Mouse (Mus musculus): ENCODE measurements around the gene Meioc. TPM values are rescaled to one million over a fixed set of nuclear protein-coding genes. Genes with fewer than 3 reads are reported as not detected.

Meioc gene
- total RNA-seq, 1 experiment from 2014 or later, result not detected

Other genes starting within 250 kb of the Meioc start
- gene Grn, start 233.4 kb upstream of the Meioc start, total RNA-seq (2017), result 28.1 and 35.6 TPM in 2 replicates
- gene Fam171a2, start 216.0 kb upstream of the Meioc start, total RNA-seq (2017), result 8.1 and 13.5 TPM in 2 replicates
- 39.8 and 44.3 TPM in 2 replicates for gene Itga2b, start 193.6 kb upstream of the Meioc start, total RNA-seq (2017)
- 30.8 and 38.6 TPM in 2 replicates for gene Gpatch8, start 107.3 kb upstream of the Meioc start, total RNA-seq (2017)
- gene Gm11627, start 84.3 kb upstream of the Meioc start, total RNA-seq (2017), result not detected in 2 replicates
- gene Fzd2, start 59.3 kb upstream of the Meioc start, total RNA-seq (2017), result 0.19 TPM in 1 of 2 replicates, not detected in the other
- gene Ccdc43, start 34.1 kb downstream of the Meioc start, total RNA-seq (2017), result 46.5 and 51.1 TPM in 2 replicates
- gene Adam11, start 97.7 kb downstream of the Meioc start, total RNA-seq (2017), result 3.5 and 4.1 TPM in 2 replicates
- 0.31 TPM in 1 of 2 replicates, not detected in the other for gene Gjc1, start 156.0 kb downstream of the Meioc start, total RNA-seq (2017)
- not detected in 2 replicates for gene Higd1b, start 172.1 kb downstream of the Meioc start, total RNA-seq (2017)
- 116 and 122 TPM in 2 replicates for gene Eftud2, start 217.3 kb downstream of the Meioc start, total RNA-seq (2017)
- gene Ccdc103, start 217.5 kb downstream of the Meioc start, total RNA-seq (2017), result 1.5 TPM in 1 of 2 replicates, not detected in the other
- gene Fam187a, start 221.5 kb downstream of the Meioc start, total RNA-seq (2017), result not detected in 2 replicates
- 0.55 TPM in 1 of 2 replicates, not detected in the other for gene Gfap, start 237.2 kb downstream of the Meioc start, total RNA-seq (2017)

All from hematopoietic stem cell, adult 5-6 weeks (primary cell).